Mouse (Mus musculus): ENCODE results near the gene Slc6a21. TPM values are rescaled to one million over a fixed set of nuclear protein-coding genes. Genes with fewer than 3 reads are reported as not detected.

Gene Slc6a21
- polyA plus RNA-seq, 1 experiment, result not detected

- TF ChIP-seq SRF (IDR thresholded peaks at IDR 0.05; ENCODE audit: control insufficient read depth, insufficient read length, low read depth) (no peak), POLR2AphosphoS2 (IDR thresholded peaks at IDR 0.05; ENCODE audit: insufficient read length, low read depth) (no peak), POLR2A (IDR thresholded peaks at IDR 0.05; ENCODE audit: insufficient read length, low read depth) (no peak), CEBPB (IDR thresholded peaks at IDR 0.05; ENCODE audit: insufficient read depth, poor library complexity, severe bottlenecking) (no peak), REST (IDR thresholded peaks at IDR 0.05; ENCODE audit: insufficient read depth, insufficient read length) (no peak), MYOD1 (IDR thresholded peaks at IDR 0.05; ENCODE audit: control insufficient read depth in 1 of 3, insufficient read length in 2 of 3, low read depth in 2 of 3) (no peak), TCF12 (IDR thresholded peaks at IDR 0.05; ENCODE audit: insufficient read depth, poor library complexity, severe bottlenecking) (no peak), MAX (IDR thresholded peaks at IDR 0.05; ENCODE audit: low read depth) (no peak), TCF3 (IDR thresholded peaks at IDR 0.05; ENCODE audit: insufficient read length, low read depth) (no peak), E2F4 (IDR thresholded peaks at IDR 0.05; ENCODE audit: insufficient read depth) (no peak), MYOG (IDR thresholded peaks at IDR 0.05; ENCODE audit: control insufficient read depth in 1 of 3, insufficient read depth in 1 of 3, insufficient read length in 2 of 3, low read depth in 2 of 3) (no peak), USF1 (IDR thresholded peaks at IDR 0.05; ENCODE audit: low read depth) (no peak)
- H3K36me3 ChIP-seq (ENCODE audit: control insufficient read depth, insufficient read depth), result no peaks in the 10 kb centered on the region
- no peak overlapping the region for H3K4me2 ChIP-seq (ENCODE audit: low read depth)
- H3ac ChIP-seq (ENCODE audit: control insufficient read depth, insufficient read length), result no peak overlapping the region
- no peaks in the 10 kb centered on the region for H3K79me2 ChIP-seq (ENCODE audit: control insufficient read depth, insufficient read depth)
- H3K4me3 ChIP-seq, result no peak overlapping the region
- H3K27me3 ChIP-seq (ENCODE audit: control insufficient read depth, insufficient read depth, insufficient read length), result peaks cover 92% of the 10 kb centered on the region
Measured at GRCm38 (mm10) chr7:45264348-45264747, 13.0 kb upstream of the Slc6a21 start.

GRCm38 (mm10) chr7:45265518-45265917 lies 11.8 kb upstream of the Slc6a21 start:
- TF ChIP-seq TCF12 (IDR thresholded peaks at IDR 0.05; ENCODE audit: insufficient read depth, poor library complexity, severe bottlenecking), result no peak
- TF ChIP-seq E2F4 (IDR thresholded peaks at IDR 0.05; ENCODE audit: insufficient read depth), result no peak
- TF ChIP-seq USF1 (IDR thresholded peaks at IDR 0.05; ENCODE audit: low read depth), result no peak
- TF ChIP-seq MAX (IDR thresholded peaks at IDR 0.05; ENCODE audit: low read depth), result no peak
- no peak for TF ChIP-seq POLR2A (IDR thresholded peaks at IDR 0.05; ENCODE audit: insufficient read length, low read depth)
- no peak for TF ChIP-seq MYOD1 (IDR thresholded peaks at IDR 0.05; ENCODE audit: control insufficient read depth in 1 of 3, insufficient read length in 2 of 3, low read depth in 2 of 3)
- TF ChIP-seq MYOG (IDR thresholded peaks at IDR 0.05; ENCODE audit: control insufficient read depth in 1 of 3, insufficient read depth in 1 of 3, insufficient read length in 2 of 3, low read depth in 2 of 3), result no peak
- no peak overlapping the region for H3K4me3 ChIP-seq
- no peak overlapping the region for H3K4me2 ChIP-seq (ENCODE audit: low read depth)
- H3K79me2 ChIP-seq (ENCODE audit: control insufficient read depth, insufficient read depth), result no peaks in the 10 kb centered on the region
- H3ac ChIP-seq (ENCODE audit: control insufficient read depth, insufficient read length), result no peak overlapping the region
- no peaks in the 10 kb centered on the region for H3K36me3 ChIP-seq (ENCODE audit: control insufficient read depth, insufficient read depth)
- peaks cover 87% of the 10 kb centered on the region for H3K27me3 ChIP-seq (ENCODE audit: control insufficient read depth, insufficient read depth, insufficient read length)

GRCm38 (mm10) chr7:45272786-45273412 lies 4.4 kb upstream of the Slc6a21 start:
- H3K4me2 ChIP-seq (ENCODE audit: low read depth), result no peak overlapping the region
- H3K79me2 ChIP-seq (ENCODE audit: control insufficient read depth, insufficient read depth), result no peaks in the 10 kb centered on the region
- no peaks in the 10 kb centered on the region for H3K36me3 ChIP-seq (ENCODE audit: control insufficient read depth, insufficient read depth)
- peaks cover 69% of the 10 kb centered on the region for H3K27me3 ChIP-seq (ENCODE audit: control insufficient read depth, insufficient read depth, insufficient read length)
- TF ChIP-seq TCF12 (IDR thresholded peaks at IDR 0.05; ENCODE audit: insufficient read depth, poor library complexity, severe bottlenecking), result no peak
- TF ChIP-seq CEBPB (IDR thresholded peaks at IDR 0.05; ENCODE audit: insufficient read depth, poor library complexity, severe bottlenecking), result no peak
- no peak for TF ChIP-seq MYOD1 (IDR thresholded peaks at IDR 0.05; ENCODE audit: control insufficient read depth in 1 of 3, insufficient read length in 2 of 3, low read depth in 2 of 3)
- TF ChIP-seq E2F4 (IDR thresholded peaks at IDR 0.05; ENCODE audit: insufficient read depth), result no peak
- no peak overlapping the region for H3K4me3 ChIP-seq
- no peak overlapping the region for H3ac ChIP-seq (ENCODE audit: control insufficient read depth, insufficient read length)

GRCm38 (mm10) chr7:45273672-45274071 lies 3.6 kb upstream of the Slc6a21 start:
- H3K27me3 ChIP-seq (ENCODE audit: control insufficient read depth, insufficient read depth, insufficient read length), result peaks cover 67% of the 10 kb centered on the region
- H3ac ChIP-seq (ENCODE audit: control insufficient read depth, insufficient read length), result no peak overlapping the region
- no peak overlapping the region for H3K4me3 ChIP-seq
- no peak overlapping the region for H3K4me2 ChIP-seq (ENCODE audit: low read depth)
- no peaks in the 10 kb centered on the region for H3K36me3 ChIP-seq (ENCODE audit: control insufficient read depth, insufficient read depth)
- no peak for TF ChIP-seq USF1 (IDR thresholded peaks at IDR 0.05; ENCODE audit: low read depth)
- TF ChIP-seq TCF12 (IDR thresholded peaks at IDR 0.05; ENCODE audit: insufficient read depth, poor library complexity, severe bottlenecking), result no peak
- TF ChIP-seq POLR2AphosphoS2 (IDR thresholded peaks at IDR 0.05; ENCODE audit: insufficient read length, low read depth), result no peak
- TF ChIP-seq MYOD1 (IDR thresholded peaks at IDR 0.05; ENCODE audit: control insufficient read depth in 1 of 3, insufficient read length in 2 of 3, low read depth in 2 of 3), result no peak
- no peak for TF ChIP-seq E2F4 (IDR thresholded peaks at IDR 0.05; ENCODE audit: insufficient read depth)
- TF ChIP-seq SRF (IDR thresholded peaks at IDR 0.05; ENCODE audit: control insufficient read depth, insufficient read length, low read depth), result no peak
- no peak for TF ChIP-seq CEBPB (IDR thresholded peaks at IDR 0.05; ENCODE audit: insufficient read depth, poor library complexity, severe bottlenecking)
- TF ChIP-seq REST (IDR thresholded peaks at IDR 0.05; ENCODE audit: insufficient read depth, insufficient read length), result no peak
- TF ChIP-seq MYOG (IDR thresholded peaks at IDR 0.05; ENCODE audit: control insufficient read depth in 1 of 3, insufficient read depth in 1 of 3, insufficient read length in 2 of 3, low read depth in 2 of 3), result no peak
- TF ChIP-seq MAX (IDR thresholded peaks at IDR 0.05; ENCODE audit: low read depth), result no peak
- TF ChIP-seq TCF3 (IDR thresholded peaks at IDR 0.05; ENCODE audit: insufficient read length, low read depth), result no peak
- TF ChIP-seq POLR2A (IDR thresholded peaks at IDR 0.05; ENCODE audit: insufficient read length, low read depth), result no peak
- no peaks in the 10 kb centered on the region for H3K79me2 ChIP-seq (ENCODE audit: control insufficient read depth, insufficient read depth)

GRCm38 (mm10) chr7:45286486-45286885 lies 9.2 kb downstream of the Slc6a21 start:
- H3K79me2 ChIP-seq (ENCODE audit: control insufficient read depth, insufficient read depth), result no peaks in the 10 kb centered on the region
- TF ChIP-seq MYOG (IDR thresholded peaks at IDR 0.05; ENCODE audit: control insufficient read depth in 1 of 3, insufficient read depth in 1 of 3, insufficient read length in 2 of 3, low read depth in 2 of 3), result no peak
- no peak for TF ChIP-seq TCF12 (IDR thresholded peaks at IDR 0.05; ENCODE audit: insufficient read depth, poor library complexity, severe bottlenecking)
- TF ChIP-seq REST (IDR thresholded peaks at IDR 0.05; ENCODE audit: insufficient read depth, insufficient read length), result no peak
- no peak for TF ChIP-seq MYOD1 (IDR thresholded peaks at IDR 0.05; ENCODE audit: control insufficient read depth in 1 of 3, insufficient read length in 2 of 3, low read depth in 2 of 3)
- TF ChIP-seq MAX (IDR thresholded peaks at IDR 0.05; ENCODE audit: low read depth), result no peak
- no peak for TF ChIP-seq POLR2A (IDR thresholded peaks at IDR 0.05; ENCODE audit: insufficient read length, low read depth)
- TF ChIP-seq SRF (IDR thresholded peaks at IDR 0.05; ENCODE audit: control insufficient read depth, insufficient read length, low read depth), result no peak
- no peak for TF ChIP-seq E2F4 (IDR thresholded peaks at IDR 0.05; ENCODE audit: insufficient read depth)
- TF ChIP-seq USF1 (IDR thresholded peaks at IDR 0.05; ENCODE audit: low read depth), result no peak
- no peak for TF ChIP-seq CEBPB (IDR thresholded peaks at IDR 0.05; ENCODE audit: insufficient read depth, poor library complexity, severe bottlenecking)
- TF ChIP-seq POLR2AphosphoS2 (IDR thresholded peaks at IDR 0.05; ENCODE audit: insufficient read length, low read depth), result no peak
- TF ChIP-seq TCF3 (IDR thresholded peaks at IDR 0.05; ENCODE audit: insufficient read length, low read depth), result no peak
- H3K4me2 ChIP-seq (ENCODE audit: low read depth), result no peak overlapping the region
- no peak overlapping the region for H3K4me3 ChIP-seq
- H3K36me3 ChIP-seq (ENCODE audit: control insufficient read depth, insufficient read depth), result no peaks in the 10 kb centered on the region
- H3ac ChIP-seq (ENCODE audit: control insufficient read depth, insufficient read length), result no peak overlapping the region
- peaks cover 55% of the 10 kb centered on the region for H3K27me3 ChIP-seq (ENCODE audit: control insufficient read depth, insufficient read depth, insufficient read length)
